Mouse (Mus musculus) kidney, adult 18-20 months (tissue): ENCODE measurements around the gene Thsd7a.

ENCODE experiments used
- DNase-seq: peaks from one replicate; pipeline ENCODE4 v3.0.0; 2021

The Thsd7a gene

DNA sequence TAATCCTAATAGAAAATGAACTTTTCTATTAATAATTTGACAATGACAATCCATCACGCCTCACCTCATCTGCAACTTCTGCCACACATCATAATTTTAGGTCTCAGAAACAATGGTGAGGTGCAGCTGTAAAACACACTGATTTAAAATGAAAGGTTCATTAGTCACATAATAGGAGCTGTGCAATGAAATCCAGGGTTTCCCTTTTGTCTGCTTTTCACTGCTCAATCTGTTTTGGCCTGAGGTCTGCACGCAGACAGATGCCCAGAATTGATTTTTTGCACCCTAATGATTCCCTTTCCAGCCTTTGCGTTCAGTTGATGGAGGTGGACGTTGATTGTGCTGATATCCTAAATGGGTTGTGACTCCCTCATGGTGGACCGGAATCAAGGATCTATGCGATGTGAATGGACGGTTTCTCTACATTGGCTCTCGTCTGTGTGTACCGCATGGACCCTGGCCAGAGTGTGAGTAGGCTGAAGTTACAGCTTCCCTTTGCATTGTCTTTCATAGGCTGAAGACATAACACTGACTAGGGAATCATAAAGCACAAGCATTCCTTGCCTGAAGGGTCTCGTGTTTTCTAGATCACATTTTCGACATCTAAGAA, 120.5 kb downstream of the Thsd7a start:
- DNase-seq: no peak

DNA sequence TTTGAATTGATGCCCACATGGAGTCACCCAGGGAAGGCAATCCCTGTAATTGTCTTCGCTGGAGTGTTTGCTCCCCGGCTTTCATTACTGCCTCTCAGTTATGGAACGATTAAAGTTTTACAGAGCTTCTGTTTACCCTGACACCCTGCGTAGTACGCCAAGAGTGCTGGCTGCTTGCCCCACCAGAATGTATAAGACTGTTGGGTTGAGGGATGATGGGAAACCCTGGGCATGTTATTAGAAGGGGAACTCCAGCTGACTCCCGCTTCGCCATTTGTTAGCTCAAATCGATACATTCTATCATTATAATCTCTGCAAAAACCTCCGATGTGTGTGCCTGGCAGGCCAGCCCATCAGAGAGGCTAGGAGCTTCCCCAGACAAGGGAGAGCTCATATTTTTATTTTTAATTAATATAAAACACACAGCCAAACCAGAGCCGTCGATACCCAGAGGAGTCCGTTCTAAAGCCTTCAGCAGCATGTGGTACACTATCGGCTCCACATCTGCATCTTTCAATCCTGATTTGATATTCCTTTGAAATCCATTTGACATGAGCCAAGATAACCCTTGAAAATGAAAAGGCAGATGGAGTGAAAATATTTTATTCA, 142.5 kb downstream of the Thsd7a start:
- no peak for DNase-seq

DNA sequence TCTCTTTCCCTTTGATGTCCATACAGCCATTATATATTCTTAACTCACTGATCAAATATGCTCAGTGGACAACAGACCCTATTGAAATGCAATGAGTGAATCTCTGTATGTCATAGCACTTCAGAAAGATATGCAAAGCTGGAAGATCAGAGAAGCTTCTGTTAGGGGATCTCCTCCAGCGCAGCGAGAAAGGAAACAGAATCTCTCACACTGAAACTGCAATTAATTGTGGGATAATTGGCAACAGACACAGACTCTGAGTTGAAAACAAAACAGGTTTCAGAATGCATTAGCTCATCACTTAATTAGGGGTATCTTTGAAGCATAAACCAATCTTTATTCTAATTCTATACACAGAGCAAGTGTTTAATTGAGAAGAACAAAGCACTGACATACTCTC, 146.3 kb downstream of the Thsd7a start:
- DNase-seq: no peak

DNA sequence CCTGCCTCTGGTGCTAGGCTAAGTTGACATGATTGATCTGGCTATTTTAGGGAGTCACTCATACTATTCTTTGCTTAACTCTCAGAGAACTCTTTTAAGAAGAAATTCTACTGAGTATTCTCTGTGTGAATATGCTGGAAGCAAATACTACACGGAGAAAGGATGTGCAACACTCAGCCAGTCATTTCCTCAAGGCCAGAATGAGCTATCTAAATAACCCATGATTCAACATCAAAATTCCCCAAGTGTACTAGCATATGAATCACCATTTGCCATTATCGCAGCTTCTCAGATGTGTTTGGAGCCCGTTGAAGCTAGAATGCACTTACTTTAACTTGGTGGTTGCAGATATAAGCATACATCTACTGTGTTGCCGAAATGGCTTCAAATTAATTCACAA, 147.0 kb downstream of the Thsd7a start:
- no peak for DNase-seq

DNA sequence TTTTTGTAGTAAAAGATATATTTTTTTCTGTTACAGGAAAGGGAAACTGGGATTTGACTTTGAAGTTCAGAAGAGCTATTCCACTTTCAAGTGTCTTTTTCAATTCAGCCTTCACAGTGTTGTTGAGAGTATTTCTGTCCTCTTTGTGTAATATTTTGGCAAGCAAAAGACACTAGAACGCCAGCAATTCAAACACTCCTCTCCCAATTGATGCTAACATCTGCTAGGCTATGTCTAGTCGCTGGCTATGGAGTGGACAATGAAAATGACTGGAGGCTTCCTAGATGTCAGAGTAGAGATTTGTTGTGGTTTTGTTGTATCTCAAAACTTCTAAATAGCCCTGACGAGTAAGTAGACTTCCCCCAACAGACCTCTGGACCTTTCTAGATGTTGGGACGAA, 164.8 kb downstream of the Thsd7a start:
- no peak for DNase-seq

DNA sequence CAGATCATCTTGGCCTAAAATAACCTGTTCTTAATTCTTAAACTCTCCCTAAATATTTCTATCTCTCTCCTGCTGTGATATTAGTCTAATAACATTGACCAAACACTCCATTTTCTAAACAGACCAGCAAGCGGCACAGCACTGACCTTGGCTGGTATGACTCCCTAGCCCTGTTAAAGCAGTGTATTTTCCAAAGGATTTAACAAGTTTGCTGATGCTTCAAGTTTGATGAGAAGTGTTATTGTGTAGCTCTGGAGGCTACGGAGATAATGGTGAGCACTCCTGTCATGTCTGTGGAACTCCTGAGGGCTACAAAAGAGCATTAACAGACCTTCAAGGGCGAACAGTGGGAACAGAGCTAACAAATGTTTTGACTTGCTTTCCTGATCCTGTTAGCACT, 168.1 kb downstream of the Thsd7a start:
- DNase-seq: no peak

DNA sequence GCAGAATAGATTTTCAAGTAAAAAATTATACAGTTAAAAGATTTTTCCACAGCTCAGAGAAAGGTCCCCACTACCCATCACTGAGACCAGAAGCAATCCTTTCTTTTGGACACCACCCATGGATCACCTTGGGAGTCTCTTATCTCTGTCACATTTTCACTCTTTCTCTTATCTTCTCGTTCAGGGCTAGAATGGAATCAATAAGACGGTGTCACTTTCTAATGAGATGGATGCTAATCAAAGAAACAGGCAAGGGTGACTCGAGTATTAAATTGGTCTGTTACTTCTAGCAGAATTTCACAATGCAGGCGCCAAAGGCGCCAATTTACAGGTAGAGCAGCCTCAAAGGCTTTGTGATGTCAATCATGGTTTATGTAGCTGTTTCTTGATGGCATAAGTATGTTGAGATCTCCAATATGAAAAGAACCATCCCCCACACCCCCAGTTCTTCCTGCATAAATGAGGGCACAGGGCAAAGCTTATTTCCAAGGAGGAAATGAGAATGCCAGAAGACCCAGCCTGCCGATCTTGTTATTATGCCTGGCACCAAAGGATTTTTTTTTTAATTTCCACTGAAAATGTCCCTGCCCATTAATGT, 173.5 kb downstream of the Thsd7a start:
- DNase-seq: no peak

DNA sequence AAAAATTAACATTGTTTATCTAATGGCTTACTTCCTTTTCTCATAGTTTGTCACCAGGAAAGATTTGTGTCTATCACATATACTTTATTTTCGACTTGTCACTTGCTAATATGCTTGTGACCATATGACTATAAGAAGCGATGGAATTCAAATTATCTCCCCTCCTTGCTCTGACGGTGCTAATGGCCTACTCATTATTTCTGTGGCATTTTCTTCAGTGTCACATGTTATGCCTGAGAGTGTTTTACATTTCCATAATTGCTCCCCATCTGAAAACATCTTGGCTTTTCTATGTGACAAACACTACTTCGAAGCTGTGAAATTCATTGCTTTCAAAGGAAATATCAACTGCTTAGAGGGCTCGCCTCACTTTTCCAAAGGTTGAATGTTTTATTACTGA, 177.0 kb downstream of the Thsd7a start:
- no peak for DNase-seq

DNA sequence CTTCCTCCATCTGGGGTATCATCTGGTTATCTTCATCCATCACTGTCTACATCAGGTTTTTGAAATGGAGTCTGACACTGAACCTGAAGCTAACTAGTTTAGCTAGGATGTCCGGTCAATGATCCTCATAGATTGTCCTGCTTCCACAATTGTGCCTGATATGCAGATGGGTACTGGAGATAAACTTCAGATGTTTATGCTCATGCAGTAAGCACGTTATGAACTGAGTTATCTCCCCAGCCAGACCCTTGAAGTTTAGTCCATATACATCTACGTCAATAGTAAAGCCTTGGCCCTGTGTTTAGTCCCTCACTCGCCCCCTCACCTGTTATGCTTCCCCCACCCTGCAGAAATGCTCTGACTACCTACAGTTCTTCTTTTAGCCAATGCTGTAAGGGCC, 184.1 kb downstream of the Thsd7a start:
- DNase-seq: no peak

DNA sequence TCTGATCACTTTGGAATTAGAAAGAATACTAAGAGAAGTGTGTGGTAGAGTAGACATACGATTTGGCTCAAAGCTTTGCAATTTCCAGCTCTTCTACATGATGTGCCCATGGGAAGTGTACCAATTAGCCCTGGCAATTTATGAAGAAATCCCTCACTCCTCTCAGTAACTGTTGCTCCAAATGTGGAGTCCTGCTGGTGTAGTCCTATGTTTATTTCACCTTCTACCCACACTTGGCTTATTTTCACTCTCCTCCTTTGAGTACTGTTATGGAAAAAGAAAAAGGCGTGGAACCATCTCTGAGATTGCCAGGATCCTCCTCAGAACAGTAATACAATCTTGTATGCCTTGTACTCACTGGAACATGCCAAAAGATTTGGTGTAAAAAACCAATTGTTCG, 186.9 kb downstream of the Thsd7a start:
- DNase-seq: no peak

DNA sequence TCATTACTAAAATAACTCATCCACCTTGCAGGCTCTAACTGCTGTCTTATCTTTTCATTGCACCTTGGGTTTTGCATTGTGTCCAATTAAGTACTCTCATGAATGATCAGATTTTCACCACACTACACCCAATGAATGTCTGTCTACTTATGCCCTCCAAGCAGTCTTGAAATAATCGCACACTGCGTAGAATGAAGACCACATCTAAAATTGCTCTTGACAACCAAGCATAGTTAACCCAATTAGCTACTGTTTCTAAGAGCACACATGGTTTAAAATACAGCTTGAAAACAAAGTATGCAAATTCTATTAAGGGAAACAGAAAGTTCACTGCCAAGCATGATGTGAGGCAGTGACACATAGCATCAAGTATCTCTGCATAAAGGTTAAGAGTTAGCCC, 188.7 kb downstream of the Thsd7a start:
- DNase-seq: no peak

DNA sequence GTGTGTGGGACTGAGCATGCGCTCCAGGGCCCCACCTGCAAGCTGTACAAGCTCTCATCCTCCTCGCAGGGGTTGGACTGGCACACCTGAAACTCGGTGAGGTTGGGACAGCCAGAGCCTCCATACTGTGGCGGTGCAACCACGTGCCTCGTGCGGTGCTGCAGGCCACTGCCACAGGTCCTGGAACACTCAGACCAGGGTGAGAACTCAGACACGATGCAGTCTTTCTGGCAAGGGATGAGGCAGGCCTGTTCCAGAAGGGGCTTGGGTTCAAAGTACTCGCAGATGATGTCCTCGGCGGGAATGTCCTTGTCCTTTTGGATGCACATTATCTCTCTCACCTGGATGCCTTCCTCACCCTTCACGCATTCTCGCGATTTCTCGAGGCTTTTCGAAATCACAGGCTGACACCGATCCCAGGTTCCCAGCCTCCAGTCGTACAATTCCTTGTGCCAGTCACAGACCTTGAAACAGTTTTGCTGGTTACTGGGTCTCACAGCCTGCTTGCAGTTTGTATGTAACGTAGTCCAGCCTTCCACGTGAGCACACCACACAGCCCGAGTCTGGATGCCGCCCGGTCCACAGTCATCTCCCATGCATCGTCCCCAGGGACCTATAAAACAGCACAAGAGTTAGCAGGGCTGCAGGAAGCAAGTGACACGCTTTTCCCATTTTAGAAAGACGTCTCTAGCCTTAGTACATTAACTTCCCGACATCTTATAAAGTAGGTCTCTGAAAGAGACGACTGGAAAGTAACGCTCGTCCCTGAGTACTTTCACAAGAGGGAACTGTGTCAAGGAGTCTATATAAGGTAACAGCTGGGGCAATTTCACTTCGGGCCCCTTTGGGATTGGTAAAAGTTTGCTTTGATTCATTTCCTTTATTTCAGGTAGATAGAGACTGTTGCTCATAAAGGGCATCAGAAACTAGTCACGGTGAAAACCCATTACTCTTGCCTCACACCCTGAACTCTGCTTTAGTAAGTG, 193.8 kb downstream of the Thsd7a start:
- DNase-seq: peak; percentile 7

DNA sequence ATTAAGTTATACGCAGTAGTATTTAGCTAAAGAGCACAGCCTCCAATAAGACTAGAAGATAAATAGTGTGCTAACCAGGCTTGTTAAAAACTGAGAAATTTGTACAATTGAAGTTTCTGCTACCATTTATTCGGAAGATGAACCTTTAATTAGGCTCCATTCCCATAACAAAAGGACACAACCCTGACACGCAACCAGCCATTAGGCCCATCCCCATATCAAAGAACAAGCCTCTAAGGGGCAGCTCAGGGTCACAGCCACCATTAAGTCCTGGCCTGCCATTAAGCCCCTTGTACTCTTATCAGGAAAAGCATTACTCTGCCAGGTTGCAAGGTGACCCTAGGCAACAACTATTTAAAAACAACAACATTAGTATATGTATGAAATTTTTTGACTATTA, 198.0 kb downstream of the Thsd7a start:
- no peak for DNase-seq

DNA sequence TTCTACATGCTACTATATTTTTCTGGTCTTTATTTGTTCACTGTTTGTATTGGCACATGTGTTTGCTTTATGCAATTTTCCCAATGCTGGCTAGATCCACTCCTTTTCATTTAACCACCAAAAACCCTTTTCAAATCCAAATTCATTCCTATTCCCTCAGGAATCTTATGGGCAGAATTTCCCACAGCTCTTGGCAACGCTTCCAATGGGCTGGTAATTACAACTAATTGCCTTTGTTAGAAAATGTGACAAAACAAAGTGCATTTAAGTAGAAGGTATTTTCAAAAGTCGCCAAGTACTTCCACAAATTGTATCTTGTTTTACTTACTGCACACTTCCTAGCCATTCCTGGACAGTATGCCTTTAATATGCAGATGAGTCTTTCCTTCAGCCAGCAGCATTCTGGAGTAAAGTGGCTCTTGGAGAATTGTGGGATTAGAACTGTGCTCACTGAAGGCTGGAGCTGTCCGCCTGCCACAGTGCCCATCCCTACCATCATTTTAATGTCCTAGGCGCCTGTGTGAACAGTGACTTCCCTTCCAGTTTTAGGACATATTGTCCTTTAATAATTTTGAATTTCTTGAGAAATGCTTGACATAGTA, 199.1 kb downstream of the Thsd7a start:
- DNase-seq: no peak

DNA sequence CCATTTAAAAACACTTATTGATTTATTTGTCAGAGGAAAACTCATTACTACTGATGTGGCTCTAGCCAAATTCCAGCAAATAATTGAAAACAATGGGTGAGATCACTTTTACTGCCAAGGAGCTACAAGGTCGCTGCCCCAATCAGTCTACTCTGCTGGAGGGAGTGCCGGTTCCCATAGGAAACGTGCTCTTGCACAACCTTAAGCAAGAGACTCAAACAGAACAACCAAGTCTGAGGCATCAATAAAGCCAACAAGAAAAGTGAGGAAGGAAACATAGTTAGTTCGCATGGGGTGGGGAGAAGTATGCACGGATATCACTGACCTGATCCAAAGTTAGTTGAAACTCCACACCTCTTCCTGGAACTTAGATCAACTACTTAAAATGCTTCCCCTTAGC, 205.1 kb downstream of the Thsd7a start:
- no peak for DNase-seq

DNA sequence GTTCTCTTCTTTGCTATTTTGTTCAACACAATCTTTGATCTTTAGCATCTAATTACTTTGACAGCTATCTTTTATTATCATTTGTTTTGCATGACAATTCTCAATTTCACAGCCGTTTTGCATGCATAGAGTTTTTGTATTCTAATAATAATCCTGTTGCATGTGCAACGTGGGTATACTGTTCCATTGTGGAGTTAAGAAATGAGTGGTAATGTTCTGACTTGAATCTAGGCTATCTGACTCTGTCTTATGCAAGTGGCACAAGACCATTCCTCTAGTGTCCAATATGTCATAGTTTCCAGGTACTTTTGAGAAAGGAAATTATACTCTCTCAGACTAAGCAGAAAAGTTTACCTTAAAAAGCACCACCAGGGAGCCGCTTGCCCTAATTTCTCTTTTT, 206.7 kb downstream of the Thsd7a start:
- DNase-seq: no peak

DNA sequence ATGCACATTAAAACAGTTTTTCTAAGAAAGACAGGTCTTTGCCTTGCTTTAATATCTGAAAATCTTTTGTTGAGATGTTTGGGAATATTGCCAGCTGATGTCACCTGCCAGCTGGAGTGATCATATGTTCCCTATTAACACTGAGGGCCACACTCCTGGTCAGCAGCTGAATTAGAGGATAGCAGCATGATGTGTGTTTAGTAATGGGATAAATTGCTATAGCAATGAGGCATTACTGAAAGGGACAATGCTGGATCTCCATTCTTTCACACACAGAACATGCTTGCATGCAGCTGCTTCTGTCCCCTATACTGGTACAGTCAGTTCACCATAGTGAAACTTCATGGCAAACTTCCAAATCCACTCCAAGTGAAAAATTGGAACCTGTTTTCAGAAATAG, 230.1 kb downstream of the Thsd7a start:
- DNase-seq: no peak

DNA sequence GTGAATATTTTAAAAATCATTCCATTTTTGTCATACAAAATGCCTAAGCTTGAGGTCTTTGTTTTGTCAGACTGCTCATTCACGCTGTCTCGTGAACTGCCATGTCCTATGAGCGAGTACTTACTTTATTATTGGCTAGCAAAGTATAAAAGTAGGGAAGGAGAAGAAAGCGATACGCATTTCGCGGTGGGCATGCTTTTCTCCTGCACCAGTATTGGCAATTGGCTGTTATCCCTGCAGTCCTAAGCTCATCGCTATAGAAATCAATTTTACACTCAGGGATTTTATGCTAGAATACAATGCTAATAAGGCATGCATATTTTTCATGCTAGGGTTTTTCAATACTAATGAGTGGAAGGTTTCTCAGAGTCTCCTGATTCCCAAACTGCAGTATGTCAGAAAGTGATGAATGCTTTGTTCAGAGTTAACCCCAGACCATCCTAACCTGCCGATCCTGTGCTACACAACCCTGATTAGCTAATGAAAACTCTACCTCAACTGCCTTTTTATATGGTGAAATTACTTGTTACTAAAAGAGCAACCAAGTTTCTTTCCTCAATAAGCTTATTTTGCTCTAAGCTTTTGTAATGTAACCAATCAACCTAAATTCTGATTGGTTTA, 230.8 kb downstream of the Thsd7a start:
- no peak for DNase-seq

DNA sequence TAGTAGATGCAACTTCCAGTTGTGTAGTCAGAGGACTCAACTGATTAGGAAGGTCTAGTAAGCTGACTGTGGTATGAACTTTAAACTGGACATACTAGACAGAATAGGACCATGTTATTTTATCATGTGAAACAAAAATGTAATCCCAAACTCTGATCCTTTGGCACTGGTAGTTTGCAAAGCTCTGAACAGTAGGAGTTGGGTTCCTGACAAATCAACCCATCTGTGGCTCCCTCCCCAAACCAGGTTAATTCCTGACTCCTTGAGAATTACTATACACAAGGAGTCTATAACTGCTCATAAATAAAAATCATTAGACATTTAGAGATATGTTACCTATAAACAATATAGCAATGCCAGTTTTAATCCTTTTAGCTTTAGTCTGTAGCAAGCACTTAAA, 231.5 kb downstream of the Thsd7a start:
- no peak for DNase-seq

DNA sequence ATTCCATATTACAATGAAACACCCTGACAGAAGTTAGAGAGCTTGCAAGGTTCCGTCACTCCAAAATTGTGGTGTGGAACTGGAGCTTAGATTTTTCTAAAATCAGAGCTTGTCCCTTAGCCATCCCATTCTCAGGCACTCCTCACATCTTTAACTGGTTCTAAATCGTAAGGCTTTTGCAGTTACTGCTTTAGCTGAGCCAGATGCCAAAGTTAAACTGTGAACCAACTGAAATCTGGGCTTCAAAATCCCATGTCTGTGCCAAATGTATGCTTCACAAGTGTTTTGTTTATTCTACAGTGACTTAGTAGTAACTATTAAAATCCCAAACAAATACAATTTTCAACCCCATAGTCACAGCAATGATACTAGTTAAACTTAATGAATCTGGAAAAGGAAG, 242.3 kb downstream of the Thsd7a start:
- DNase-seq: no peak

DNA sequence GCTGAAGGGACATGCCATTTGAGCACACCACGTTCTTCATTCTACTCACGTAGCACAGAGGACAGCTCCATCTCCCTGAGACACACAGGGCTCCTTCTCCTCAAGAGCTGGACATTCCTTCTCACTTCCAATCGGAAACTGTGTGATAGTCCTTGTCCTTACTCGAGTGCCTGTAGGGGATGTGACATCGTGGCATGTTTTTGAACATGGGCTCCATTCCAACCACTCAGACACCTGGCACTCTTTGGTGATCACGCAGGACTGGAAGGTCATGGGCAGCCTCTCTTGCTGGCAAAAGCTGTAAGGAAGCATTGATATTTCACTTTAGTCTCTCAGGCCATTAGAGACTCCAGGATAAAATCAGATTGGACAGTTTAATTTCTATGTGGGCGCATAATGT, 245.3 kb downstream of the Thsd7a start:
- DNase-seq: no peak

DNA sequence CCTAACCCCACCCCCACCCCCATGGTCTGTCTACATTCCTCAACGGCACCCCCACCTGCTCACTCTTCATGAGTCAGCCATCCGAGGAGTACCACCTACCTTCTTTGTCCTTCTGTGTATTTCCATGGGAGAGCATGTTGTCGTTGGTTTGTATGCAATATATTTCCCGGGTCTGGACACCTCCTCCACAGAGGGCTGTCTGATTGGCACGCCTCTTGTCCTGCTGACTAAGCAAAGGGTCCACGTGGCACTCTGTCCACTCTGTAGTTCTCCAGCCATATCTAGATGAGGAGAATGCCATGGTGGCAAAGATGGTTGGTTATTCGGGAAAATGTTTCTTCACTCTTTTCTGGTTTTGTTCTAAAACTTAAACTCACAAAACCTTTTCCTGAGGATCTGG, 248.3 kb downstream of the Thsd7a start:
- no peak for DNase-seq

DNA sequence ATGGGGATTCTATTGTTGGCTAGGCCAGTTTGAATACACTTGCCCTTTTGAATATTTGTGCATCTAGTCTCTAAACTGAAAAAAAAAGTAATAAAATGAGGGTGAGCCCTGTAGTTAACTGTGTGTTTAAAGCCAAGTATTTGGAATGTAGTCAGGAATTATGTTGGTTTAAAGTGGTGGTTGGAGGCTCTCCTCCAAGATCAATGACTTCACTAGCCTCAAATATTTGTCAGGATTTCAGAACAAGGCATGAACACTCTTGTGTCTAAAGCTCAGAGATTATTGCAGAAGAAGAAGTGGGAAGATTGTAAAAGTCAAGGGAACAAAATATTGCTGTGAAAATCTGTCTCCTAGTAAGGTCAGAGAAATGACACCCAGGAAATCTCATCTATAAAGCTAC, 249.3 kb downstream of the Thsd7a start:
- DNase-seq: no peak
